Mouse (Mus musculus) spleen, adult 2 months (tissue): ENCODE measurements around the gene Elobl.

Source experiments
- CTCF ChIP-seq: fragments of 200-500 bp; IDR thresholded peaks from 2 replicates; pipeline ENCODE4 v1.5.1; 2011; ENCODE audit warnings: mild to moderate bottlenecking, inconsistent platforms; ENCODE audit not compliant: insufficient read depth, insufficient read length, insufficient replicate concordance; ENCODE audit errors: extremely low read depth
- POLR2A ChIP-seq: fragments of 200-500 bp; IDR thresholded peaks from 2 replicates; pipeline ENCODE4 v1.6.1; 2011; ENCODE audit warnings: low read depth, low read length, inconsistent platforms

GRCm38 (mm10) chr11:89012241-89012640 is 45.5 kb upstream of the Elobl start:
- TF ChIP-seq CTCF: no peak
- TF ChIP-seq POLR2A: no peak
